Mouse (Mus musculus) lung, postnatal 0 days (tissue): Measurements from ENCODE around the gene Kcnc2. TPM values are rescaled to one million over a fixed set of nuclear protein-coding genes. Genes with fewer than 3 reads are reported as not detected.

Experiments used
- ATAC-seq: fragments of 200-750 bp; cut with Nextera tagmentation; 2 replicates; pipeline ENCODE4 v1.8.0; 2017; ENCODE audit warnings: moderate library complexity
- DNase-seq: peaks from one replicate; pipeline ENCODE4 v3.0.0-alpha.2; 2016; ENCODE audit warnings: low spot score
- H3K27ac ChIP-seq: fragments of 300-500 bp; sonication (generic); 2 replicates; pipeline ENCODE4 v1.5.1; 2014; ENCODE audit warnings: antibody characterized with exemption, mild to moderate bottlenecking, low read length, mixed read lengths
- H3K27me3 ChIP-seq: fragments of 300-500 bp; sonication (generic); replicated peaks from 2 replicates; pipeline ENCODE4 v1.6.1; 2014; ENCODE audit warnings: low read length, mixed read lengths; ENCODE audit not compliant: insufficient read depth
- H3K36me3 ChIP-seq: fragments of 300-500 bp; sonication (generic); 2 replicates; pipeline ENCODE4 v1.6.1; 2014; ENCODE audit warnings: low read length, mixed read lengths; ENCODE audit not compliant: insufficient read depth
- H3K4me1 ChIP-seq: fragments of 300-500 bp; sonication (generic); 2 replicates; pipeline ENCODE4 v1.6.1; 2014; ENCODE audit warnings: antibody characterized with exemption, low read depth, low read length, mixed read lengths; ENCODE audit not compliant: insufficient read depth
- H3K4me2 ChIP-seq: fragments of 300-500 bp; sonication (generic); replicated peaks from 2 replicates; pipeline ENCODE4 v1.6.1; 2014; ENCODE audit warnings: low read depth, mild to moderate bottlenecking, low read length, moderate library complexity, mixed read lengths
- H3K4me3 ChIP-seq: fragments of 300-500 bp; sonication (generic); 2 replicates; pipeline ENCODE4 v1.5.1; 2014; ENCODE audit warnings: low read depth, low read length
- H3K9ac ChIP-seq: fragments of 300-500 bp; sonication (generic); replicated peaks from 2 replicates; pipeline ENCODE4 v1.6.1; 2014; ENCODE audit warnings: low read depth, mild to moderate bottlenecking
- H3K9me3 ChIP-seq: fragments of 300-500 bp; sonication (generic); 2 replicates; pipeline ENCODE4 v1.6.1; 2016; ENCODE audit warnings: low read length, mixed read lengths
- CTCF ChIP-seq: IDR thresholded peaks from 2 replicates; pipeline ENCODE4 v1.5.1; 2016; ENCODE audit warnings: antibody characterized with exemption, mild to moderate bottlenecking
- EP300 ChIP-seq: IDR thresholded peaks from 2 replicates; pipeline ENCODE4 v1.6.1; 2016; ENCODE audit warnings: antibody characterized with exemption, mild to moderate bottlenecking, control low read depth
- WGBS: fragments of 180-500 bp; shearing (Covaris S2); extraction: QIAGEN DNeasy Blood & Tissue Kit; methylation state at CpG from one replicate; pipeline ENCODE4 v1.1.7; 2014; 5-methylcytosine and 5-hydroxymethylcytosine counted together
- polyA plus RNA-seq: library from polyadenylated mRNA; unstranded; fragments of >200 nt; fragmentation: Nextera tagmentation; extraction: Ambion mirVana; gene quantifications from 2 replicates; pipeline ENCODE4 v1.2.1, GENCODE M21; 2015

Gene Kcnc2
- polyA plus RNA-seq, 1 experiment from 2014 or later: 0.45 TPM

DNA sequence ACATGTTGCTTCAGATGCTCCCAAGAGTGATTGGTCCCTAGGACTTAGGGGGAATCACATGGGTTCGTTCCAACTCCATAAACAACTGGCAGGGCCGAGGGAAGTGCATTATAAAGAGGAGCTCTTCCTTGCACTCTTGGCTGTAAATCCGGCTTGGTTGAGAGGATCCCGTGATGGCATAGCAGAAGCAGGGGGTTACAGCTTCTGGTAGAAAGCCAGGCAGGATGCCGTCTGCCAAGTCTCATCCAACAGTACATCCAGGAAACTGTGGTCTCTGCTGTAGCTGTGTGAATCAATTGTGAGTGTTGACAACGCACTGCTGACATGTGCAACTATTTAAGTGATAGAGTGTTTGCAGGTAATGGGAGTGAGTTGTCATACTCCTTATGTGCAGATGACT is 107.5 kb downstream of the Kcnc2 start:
- WGBS: 54% methylated on average over 6 of the region's 6 CpGs
- Histone ChIP-seq H3K36me3 (no peaks in the 10 kb centered on the region), H3K4me1 (no peaks in the 10 kb centered on the region), H3K27ac (no peak overlapping the region), H3K9me3 (no peaks in the 10 kb centered on the region), H3K4me2 (no peak overlapping the region), H3K9ac (no peak overlapping the region), H3K27me3 (no peaks in the 10 kb centered on the region), H3K4me3 (no peak overlapping the region)
- no peak for TF ChIP-seq EP300
- TF ChIP-seq CTCF: no peak
- DNase-seq (no peak), ATAC-seq (no peak)

GRCm38 (mm10) chr10:112380590-112380989 is 109.7 kb downstream of the Kcnc2 start:
- H3K9ac ChIP-seq: no peak overlapping the region
- no peak overlapping the region for H3K4me2 ChIP-seq
- ATAC-seq: no peak
- no peaks in the 10 kb centered on the region for H3K9me3 ChIP-seq
- DNase-seq: no peak
- H3K27me3 ChIP-seq: no peaks in the 10 kb centered on the region
- no peak for TF ChIP-seq EP300
- TF ChIP-seq CTCF: no peak
- H3K27ac ChIP-seq: no peak overlapping the region
- 88% methylated on average over 6 of the region's 6 CpGs for WGBS
- no peaks in the 10 kb centered on the region for H3K4me1 ChIP-seq
- no peak overlapping the region for H3K4me3 ChIP-seq
- no peaks in the 10 kb centered on the region for H3K36me3 ChIP-seq

GRCm38 (mm10) chr10:112394399-112394970 is 123.6 kb downstream of the Kcnc2 start:
- no peaks in the 10 kb centered on the region for H3K27me3 ChIP-seq
- DNase-seq: no peak

GRCm38 (mm10) chr10:112397194-112397593 is 126.3 kb downstream of the Kcnc2 start:
- DNase-seq: no peak
- no peak overlapping the region for H3K4me3 ChIP-seq
- H3K4me2 ChIP-seq: no peak overlapping the region
- H3K4me1 ChIP-seq: no peaks in the 10 kb centered on the region
- H3K9me3 ChIP-seq: no peaks in the 10 kb centered on the region
- H3K9ac ChIP-seq: no peak overlapping the region
- 40% methylated on average over 2 of the region's 2 CpGs for WGBS
- ATAC-seq: no peak
- H3K36me3 ChIP-seq: no peaks in the 10 kb centered on the region
- no peaks in the 10 kb centered on the region for H3K27me3 ChIP-seq
- TF ChIP-seq CTCF: 0 out of 2 replicates have a peak, but pooled peaks have one; percentile 3
- no peak for TF ChIP-seq EP300
- H3K27ac ChIP-seq: no peak overlapping the region

More at GRCm38 (mm10) chr10:112394399-112394970, 123.6 kb downstream of the Kcnc2 start:
- H3K4me3 ChIP-seq: no peak overlapping the region
- no peaks in the 10 kb centered on the region for H3K4me1 ChIP-seq
- no peak overlapping the region for H3K27ac ChIP-seq
- no peak overlapping the region for H3K9ac ChIP-seq
- H3K4me2 ChIP-seq: no peak overlapping the region
- ATAC-seq: no peak
- no peaks in the 10 kb centered on the region for H3K9me3 ChIP-seq
- TF ChIP-seq CTCF: no peak
- TF ChIP-seq EP300: no peak
- WGBS: 62% methylated on average over 8 of the region's 8 CpGs
- no peaks in the 10 kb centered on the region for H3K36me3 ChIP-seq

- Histone ChIP-seq H3K27me3 (no peaks in the 10 kb centered on the region), H3K27ac (no peak overlapping the region), H3K36me3 (no peaks in the 10 kb centered on the region), H3K4me3 (no peak overlapping the region), H3K4me2 (no peak overlapping the region), H3K4me1 (no peaks in the 10 kb centered on the region), H3K9ac (no peak overlapping the region), H3K9me3 (no peaks in the 10 kb centered on the region)
- TF ChIP-seq EP300 (no peak), CTCF (no peak)
- 78% methylated on average over 9 of the region's 9 CpGs for WGBS
- DNase-seq (no peak), ATAC-seq (no peak)
Observed at GRCm38 (mm10) chr10:112400591-112401404, 129.9 kb downstream of the Kcnc2 start.

DNA sequence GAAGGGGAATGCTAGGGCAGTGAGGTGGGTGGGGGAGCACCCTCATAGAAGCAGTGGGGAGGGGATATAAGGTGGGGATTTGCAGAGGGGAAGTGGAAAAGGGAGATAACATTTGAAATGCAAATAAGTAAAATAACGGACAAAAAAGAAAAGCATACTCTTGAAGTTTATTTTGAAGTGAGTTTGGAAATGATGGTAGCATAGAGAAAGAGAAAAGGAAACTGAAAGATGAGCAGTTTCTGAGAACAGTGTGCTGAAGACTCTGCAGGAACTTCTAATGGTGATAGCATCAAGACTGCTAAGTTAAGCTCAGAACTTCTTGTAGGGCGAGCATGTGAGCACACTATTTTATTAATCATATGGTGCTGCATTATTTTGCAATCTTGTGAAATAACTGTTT is 138.6 kb downstream of the Kcnc2 start:
- Histone ChIP-seq H3K27me3 (no peaks in the 10 kb centered on the region), H3K4me1 (no peaks in the 10 kb centered on the region), H3K36me3 (no peaks in the 10 kb centered on the region), H3K4me2 (no peak overlapping the region), H3K9ac (no peak overlapping the region), H3K4me3 (no peak overlapping the region), H3K9me3 (no peaks in the 10 kb centered on the region), H3K27ac (no peak overlapping the region)
- no peak for TF ChIP-seq EP300
- TF ChIP-seq CTCF: no peak
- ATAC-seq: no peak
- DNase-seq: no peak
- WGBS: 57% methylated on average over 2 of the region's 2 CpGs
